22 mouse cellular contexts compared by ENCODE assay signal in the genomic region with DNA sequence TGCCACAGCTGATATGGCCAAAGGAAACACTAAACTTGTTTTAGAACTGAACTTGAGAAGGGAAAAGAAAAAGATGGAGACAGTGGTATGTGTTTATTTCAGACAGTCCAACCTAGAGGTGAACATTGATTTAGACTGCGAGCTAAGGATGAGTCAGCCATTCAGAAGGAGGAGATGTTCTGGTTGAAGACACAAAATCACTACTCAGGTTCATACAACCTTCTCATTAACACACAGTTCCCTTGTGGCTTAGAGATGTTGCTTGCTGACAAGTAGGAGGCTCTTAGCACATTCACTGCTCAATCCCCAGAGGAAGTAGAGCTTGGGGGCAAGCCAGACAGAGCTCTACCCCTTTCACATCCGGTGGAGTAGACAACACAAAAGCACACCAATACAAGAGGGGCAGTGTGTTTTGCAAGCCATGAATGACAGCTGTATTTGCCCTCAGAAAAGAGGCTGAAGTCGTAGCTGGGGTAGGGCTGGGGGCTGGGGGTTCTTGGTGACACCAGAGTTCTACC. TPM values are rescaled to one million over a fixed set of nuclear protein-coding genes. Genes with fewer than 3 reads are reported as not detected.
DNase-seq lines count a peak whose midpoint lies in the region; ATAC-seq and TF ChIP-seq lines count a peak whose summit lies in the region.
"Had no signal": no experiment of that assay in that cellular context is flagged by ENCODE, and none has a peak within 500 bp of the region (broad histone marks: within the 10 kb centered on the region; RNA-seq: fewer than 3 reads in every experiment).

No protein-coding gene starts in this region.

- H3K4me2 ChIP-seq in lung, postnatal 0 days (replicated peaks; ENCODE audit: low read depth, low read length) = no peak overlapping the region
- H3K4me2 ChIP-seq in midbrain, postnatal 0 days (ENCODE audit: low read depth, low read length, poor library complexity, severe bottlenecking) = no peak overlapping the region
- H3K4me2 ChIP-seq: embryonic facial prominence, embryonic 13.5 days; heart, embryonic 11.5 days; midbrain, embryonic 11.5 days; neural tube, embryonic 12.5 days had no signal

- H3K27ac ChIP-seq in lung, postnatal 0 days (ENCODE audit: low read length) = no peak overlapping the region
- H3K27ac ChIP-seq in midbrain, postnatal 0 days (ENCODE audit: low read depth, low read length) = no peak overlapping the region
- H3K27ac ChIP-seq: embryonic facial prominence, embryonic 13.5 days; hindbrain, embryonic 10.5 days; hindbrain, postnatal 0 days; macrophage; neural tube, embryonic 12.5 days had no signal

- H3K4me3 ChIP-seq in lung, postnatal 0 days (ENCODE audit: low read depth, low read length) = no peak overlapping the region
- no peak overlapping the region for H3K4me3 ChIP-seq in midbrain, postnatal 0 days (ENCODE audit: low read depth, low read length)
- H3K4me3 ChIP-seq: embryonic facial prominence, embryonic 13.5 days; hindbrain, embryonic 10.5 days; neural tube, embryonic 12.5 days had no signal

- ATAC-seq in CD4-positive, CD25-positive, alpha-beta regulatory T cell, adult 4 months = peak; percentile 84
- ATAC-seq in granulocyte monocyte progenitor cell, adult 5-6 weeks (replicated peaks; ENCODE audit: poor library complexity, severe bottlenecking) = peak; percentile 94
- ATAC-seq in monocyte, adult 5-6 weeks (replicated peaks; ENCODE audit: insufficient number of reproducible peaks, low FRiP score, low TSS enrichment, poor library complexity, severe bottlenecking) = 0 out of 2 replicates have a peak, but pooled peaks have one; percentile 14
- no peak for ATAC-seq in lung, postnatal 0 days
- no peak for ATAC-seq in midbrain, postnatal 0 days (ENCODE audit: low FRiP score)
- ATAC-seq: forebrain, embryonic 14.5 days; hindbrain, postnatal 0 days had no signal

- no peaks in the 10 kb centered on the region for H3K27me3 ChIP-seq in lung, postnatal 0 days (replicated peaks; ENCODE audit: insufficient read depth, low read length)
- no peaks in the 10 kb centered on the region for H3K27me3 ChIP-seq in midbrain, postnatal 0 days (ENCODE audit: insufficient read depth, low read length)
- H3K27me3 ChIP-seq: embryonic facial prominence, embryonic 13.5 days; neural tube, embryonic 12.5 days had no signal

- 60% methylated on average over 3 of the region's 3 CpGs for WGBS in lung, postnatal 0 days
- 69% methylated on average over 3 of the region's 3 CpGs for WGBS in midbrain, postnatal 0 days

- TF ChIP-seq EP300 in lung, postnatal 0 days (IDR thresholded peaks at IDR 0.05) = no peak

- H3K4me1 ChIP-seq in lung, postnatal 0 days (ENCODE audit: insufficient read depth, low read depth, low read length) = no peaks in the 10 kb centered on the region
- no peaks in the 10 kb centered on the region for H3K4me1 ChIP-seq in midbrain, postnatal 0 days (ENCODE audit: insufficient read depth, low read length)

- no peak overlapping the region for H3K9ac ChIP-seq in lung, postnatal 0 days (replicated peaks; ENCODE audit: low read depth)
- H3K9ac ChIP-seq in midbrain, postnatal 0 days (replicated peaks; ENCODE audit: low read length, poor library complexity, severe bottlenecking) = no peak overlapping the region
- H3K9ac ChIP-seq: embryonic facial prominence, embryonic 13.5 days; neural tube, embryonic 12.5 days had no signal

- peak; percentile 22 for DNase-seq in A20 (ENCODE audit: low read depth, low spot score)
- no peak for DNase-seq in lung, postnatal 0 days (ENCODE audit: low spot score)
- DNase-seq in midbrain, postnatal 0 days (ENCODE audit: low spot score) = no peak
- DNase-seq in urinary bladder, postnatal 10 days (ENCODE audit: low spot score) = no peak
- DNase-seq: adrenal gland, postnatal 36 days; cerebellum, adult 11 months; cerebellum, adult 9-11 months; heart, adult 11 months; kidney, adult 11 months; kidney, postnatal 10 days; retina, postnatal 1 day had no signal

- no peaks in the 10 kb centered on the region for H3K9me3 ChIP-seq in lung, postnatal 0 days (ENCODE audit: low read length)
- H3K9me3 ChIP-seq in midbrain, postnatal 0 days (ENCODE audit: low read length) = no peaks in the 10 kb centered on the region
- H3K9me3 ChIP-seq: embryonic facial prominence, embryonic 13.5 days; hindbrain, embryonic 10.5 days; neural tube, embryonic 12.5 days had no signal

- no peaks in the 10 kb centered on the region for H3K36me3 ChIP-seq in lung, postnatal 0 days (ENCODE audit: insufficient read depth, low read length)
- no peaks in the 10 kb centered on the region for H3K36me3 ChIP-seq in midbrain, postnatal 0 days (ENCODE audit: insufficient read depth, low read length)
- H3K36me3 ChIP-seq: embryonic facial prominence, embryonic 13.5 days; hindbrain, embryonic 10.5 days; neural tube, embryonic 12.5 days had no signal

- no peak for TF ChIP-seq CTCF in lung, postnatal 0 days (IDR thresholded peaks at IDR 0.05)
- TF ChIP-seq CTCF in midbrain, postnatal 0 days (IDR thresholded peaks at IDR 0.05) = no peak

RNA-seq across cellular contexts. Expression of a gene that starts 6.5 kb away (rescaled TPM):
- 10 to 100 TPM; 18.2 to 20.4 TPM for polyA plus RNA-seq in CD4-positive, CD25-positive, alpha-beta regulatory T cell, adult 4 months (2017; shearing (Covaris generic))
- total RNA-seq in granulocyte monocyte progenitor cell, adult 5-6 weeks (2014; fragmentation: Nextera tagmentation) = 36.7 and 46.6 TPM in 2 replicates
- total RNA-seq in granulocyte monocyte progenitor cell, adult 5-6 weeks (2017) = 40.6 and 48.2 TPM in 2 replicates
- 53.2 to 57.0 TPM (median 54.4 TPM) in 3 replicates for total RNA-seq in monocyte, adult 5-6 weeks (2017)
- polyA plus RNA-seq in lung, postnatal 0 days (2015; fragmentation: Nextera tagmentation; extraction: Ambion mirVana) = 5.2 and 7.3 TPM in 2 replicates
- 35.4 and 38.8 TPM in 2 replicates for total RNA-seq in midbrain, postnatal 0 days (2014; rRNA removed)
- 9.7 and 10.5 TPM in 2 replicates for polyA plus RNA-seq in midbrain, postnatal 0 days (2015; fragmentation: Nextera tagmentation; extraction: Ambion mirVana)

RNA-seq across cellular contexts. Expression of a gene that starts 40.6 kb away (rescaled TPM):
- 10 to 100 TPM; 21.9 to 24.5 TPM for polyA plus RNA-seq in CD4-positive, CD25-positive, alpha-beta regulatory T cell, adult 4 months (2017; shearing (Covaris generic))
- 59.3 and 81.7 TPM in 2 replicates for total RNA-seq in granulocyte monocyte progenitor cell, adult 5-6 weeks (2014; fragmentation: Nextera tagmentation)
- total RNA-seq in granulocyte monocyte progenitor cell, adult 5-6 weeks (2017) = 24.6 and 30.2 TPM in 2 replicates
- 12.7 to 23.3 TPM (median 20.4 TPM) in 3 replicates for total RNA-seq in monocyte, adult 5-6 weeks (2017)
- polyA plus RNA-seq in lung, postnatal 0 days (2015; fragmentation: Nextera tagmentation; extraction: Ambion mirVana) = 58.0 and 60.2 TPM in 2 replicates
- total RNA-seq in midbrain, postnatal 0 days (2014; rRNA removed) = 17.4 and 22.7 TPM in 2 replicates
- 14.5 and 15.7 TPM in 2 replicates for polyA plus RNA-seq in midbrain, postnatal 0 days (2015; fragmentation: Nextera tagmentation; extraction: Ambion mirVana)

Comparison
In these comparisons a context has a peak if more than half of its experiments do, and no peak if none do; other contexts are left out.
1. ATAC-seq: peak in CD4-positive, CD25-positive, alpha-beta regulatory T cell, adult 4 months (single experiment), granulocyte monocyte progenitor cell, adult 5-6 weeks (single experiment) and monocyte, adult 5-6 weeks (single experiment); none in lung, postnatal 0 days (single experiment) and midbrain, postnatal 0 days (single experiment).